Mouse (Mus musculus): ENCODE measurements at regions not wholly inside any gene's neighbourhood (a gene's known extent, or its start where the extent isn't known, plus 50 kb on each side); places are given as distances from the start of the nearest gene placed in this dataset.
A peak's percentile ranks its signal among the peaks of the same experiment; 100 is the strongest.

- DNase-seq, result peak; percentile 24 to 26
Observed at GRCm38 (mm10) chr12:73445562-73445961, 100.6 kb downstream of the Tmem30b start.

GRCm38 (mm10) chr12:73445128-73445527 is 101.1 kb downstream of the Tmem30b start:
- DNase-seq, result peak in 1 of 2 experiments; percentile 17

GRCm38 (mm10) chr12:73441326-73441725 is 104.9 kb downstream of the Tmem30b start:
- no peak for DNase-seq

DNA sequence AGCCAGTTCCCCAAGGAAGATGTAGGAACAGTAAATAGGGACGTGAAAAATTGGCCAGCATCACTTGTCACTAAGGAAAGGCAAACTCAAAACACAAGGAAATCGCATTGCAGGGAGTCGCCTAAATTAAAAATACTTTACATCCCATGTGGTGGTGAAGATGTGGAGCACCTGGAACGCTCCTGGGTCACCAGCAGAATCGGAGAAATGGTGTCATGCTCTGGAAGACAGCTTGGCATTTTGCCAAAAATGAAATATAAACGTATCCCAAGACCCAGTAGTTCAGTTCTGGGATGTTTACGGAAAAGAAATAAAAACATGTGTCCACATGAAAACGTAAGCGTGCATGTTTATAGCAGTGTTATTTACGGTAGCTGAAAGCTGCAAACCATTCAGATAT is 111.5 kb downstream of the Tmem30b start:
- DNase-seq, result no peak

DNA sequence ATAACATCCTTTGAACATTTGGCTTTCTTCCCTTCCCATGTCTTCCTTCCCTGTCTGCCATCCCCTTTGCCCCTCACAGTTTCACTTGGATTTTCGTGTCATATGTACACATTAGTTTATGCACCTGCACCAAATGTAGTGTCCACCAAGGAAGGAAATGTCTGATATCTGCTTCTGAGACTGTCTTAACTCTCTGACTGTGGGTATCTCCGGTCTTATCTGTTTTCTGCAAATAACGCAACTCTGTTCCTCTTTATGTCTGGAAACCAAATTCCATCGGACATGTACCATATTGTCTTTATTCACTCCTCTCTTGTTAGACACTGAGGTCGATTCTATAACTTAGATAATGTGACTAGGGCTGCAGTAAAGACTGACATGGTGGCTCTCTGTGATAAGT is 113.6 kb downstream of the Tmem30b start:
- no peak for DNase-seq

DNA sequence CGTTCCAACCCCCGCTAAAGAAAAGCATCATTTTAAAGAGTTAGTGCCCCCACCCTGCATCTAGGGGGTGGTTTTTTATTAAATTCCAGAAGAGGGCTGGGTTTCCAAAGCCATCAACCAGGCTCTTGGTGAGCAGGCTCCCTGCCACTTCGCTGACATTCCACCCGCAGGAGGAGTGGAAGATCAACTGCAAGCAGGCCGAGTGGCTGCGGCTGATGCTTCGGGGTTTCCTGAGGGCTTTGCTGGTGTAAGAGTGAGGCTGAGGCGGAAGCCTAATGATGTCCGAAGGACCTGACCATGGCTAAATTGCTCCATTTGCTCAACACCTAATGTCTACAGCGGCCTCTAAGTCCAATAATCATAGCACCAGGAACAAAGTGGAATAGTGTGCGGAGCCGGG is 118.0 kb downstream of the Tmem30b start:
- DNase-seq, result peak; percentile 46 to 71

- no peak for DNase-seq
Observed at GRCm38 (mm10) chr12:73424814-73425213, 121.4 kb downstream of the Tmem30b start.

- no peak for DNase-seq
Observed at GRCm38 (mm10) chr12:73417101-73417500, 129.1 kb downstream of the Tmem30b start.

GRCm38 (mm10) chr12:73416367-73416897 is 129.8 kb downstream of the Tmem30b start:
- peak in 1 of 2 experiments; percentile 49 for DNase-seq

- DNase-seq, result no peak
Observed at GRCm38 (mm10) chr12:73415856-73416366, 129.3 kb downstream of the Slc38a6 start.

GRCm38 (mm10) chr12:73413439-73414196 is 127.0 kb downstream of the Slc38a6 start:
- DNase-seq, result no peak

DNA sequence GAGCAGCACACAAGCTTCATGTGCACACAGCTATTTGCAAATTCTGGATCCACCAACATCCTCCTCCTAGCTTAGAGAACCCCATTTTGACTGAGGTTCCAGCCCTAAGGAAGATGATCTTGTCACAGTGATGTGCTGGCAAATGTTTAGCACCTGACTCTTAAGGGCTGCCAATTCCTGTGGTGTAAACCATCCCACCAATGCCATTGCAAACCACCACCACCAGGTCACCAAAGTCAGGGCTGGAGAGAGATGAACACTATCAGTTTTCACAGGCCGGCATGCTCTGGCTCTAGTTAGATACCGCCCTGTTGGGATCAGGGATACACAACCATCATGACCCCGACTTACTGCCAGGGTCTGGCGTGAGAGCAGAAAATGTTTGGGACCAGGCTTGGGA is 125.9 kb downstream of the Slc38a6 start:
- DNase-seq, result no peak

DNA sequence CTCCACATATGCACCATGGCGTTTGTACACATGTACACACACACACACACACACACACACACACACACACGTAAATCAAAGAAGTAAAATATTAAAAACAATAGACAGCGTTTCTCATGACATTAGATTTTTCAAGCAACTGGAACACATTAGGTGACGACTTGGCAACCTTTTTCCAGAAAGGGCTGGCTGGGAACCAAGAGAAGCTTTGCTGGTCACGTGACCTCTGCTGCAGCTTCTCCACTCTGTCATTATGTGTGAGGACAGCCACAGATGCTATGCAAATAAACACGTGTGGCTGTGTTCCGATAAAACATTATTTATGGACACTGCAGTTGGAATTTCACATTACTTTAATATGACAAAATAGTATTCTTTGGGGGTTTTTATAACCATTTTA is 124.3 kb downstream of the Slc38a6 start:
- DNase-seq, result peak in 1 of 2 experiments; percentile 50

DNA sequence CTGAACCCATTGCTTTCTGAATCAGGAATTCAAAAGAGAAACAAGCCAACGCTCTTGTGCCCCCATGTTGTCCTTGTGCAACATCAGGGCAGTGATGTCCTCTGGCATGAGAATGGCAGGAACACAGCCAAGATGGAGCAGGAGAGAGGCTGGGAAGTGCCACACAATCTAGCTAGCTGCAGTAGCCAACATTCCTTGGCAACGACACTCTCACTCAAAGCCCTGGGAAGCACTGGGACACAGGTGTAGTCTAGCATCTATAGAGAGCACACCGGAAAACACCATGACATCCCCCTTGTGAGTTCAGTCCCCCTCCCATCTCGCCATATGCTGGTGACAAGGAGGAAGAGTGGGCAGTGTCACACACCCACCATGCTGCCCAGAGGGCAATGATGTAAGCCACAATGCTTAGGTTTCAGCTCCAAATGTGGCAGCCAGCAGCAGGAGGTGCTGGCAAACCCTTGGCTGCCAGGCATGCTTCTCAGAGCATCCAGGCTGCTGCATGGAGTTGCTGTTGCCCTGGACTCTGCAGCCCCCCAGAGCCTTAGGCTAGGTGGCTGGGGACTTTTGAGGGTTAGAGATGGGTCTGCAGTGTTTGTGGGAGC is 123.0 kb downstream of the Slc38a6 start:
- DNase-seq, result no peak

- no peak for DNase-seq
Observed at GRCm38 (mm10) chr12:73408614-73409013, 122.0 kb downstream of the Slc38a6 start.

DNA sequence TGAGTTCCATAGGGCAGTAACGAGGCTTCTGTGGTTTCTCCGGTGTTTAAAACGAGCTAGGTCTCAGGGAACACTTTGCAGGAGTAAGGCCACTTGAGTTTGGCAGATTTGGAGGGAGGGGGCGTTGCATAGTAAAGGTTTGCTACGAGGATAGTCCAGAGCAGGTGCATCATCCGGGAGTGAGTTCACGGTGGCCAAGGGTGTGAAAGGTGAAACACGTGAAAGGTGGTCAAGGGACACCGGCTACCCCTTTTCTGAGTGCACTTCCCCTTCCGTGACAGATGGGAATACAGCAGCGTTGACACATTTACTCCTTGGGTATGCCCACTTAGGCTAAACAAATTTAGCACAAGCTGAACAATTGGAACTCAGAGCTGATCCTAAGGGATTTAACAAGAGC is 121.6 kb downstream of the Slc38a6 start:
- DNase-seq, result no peak

DNA sequence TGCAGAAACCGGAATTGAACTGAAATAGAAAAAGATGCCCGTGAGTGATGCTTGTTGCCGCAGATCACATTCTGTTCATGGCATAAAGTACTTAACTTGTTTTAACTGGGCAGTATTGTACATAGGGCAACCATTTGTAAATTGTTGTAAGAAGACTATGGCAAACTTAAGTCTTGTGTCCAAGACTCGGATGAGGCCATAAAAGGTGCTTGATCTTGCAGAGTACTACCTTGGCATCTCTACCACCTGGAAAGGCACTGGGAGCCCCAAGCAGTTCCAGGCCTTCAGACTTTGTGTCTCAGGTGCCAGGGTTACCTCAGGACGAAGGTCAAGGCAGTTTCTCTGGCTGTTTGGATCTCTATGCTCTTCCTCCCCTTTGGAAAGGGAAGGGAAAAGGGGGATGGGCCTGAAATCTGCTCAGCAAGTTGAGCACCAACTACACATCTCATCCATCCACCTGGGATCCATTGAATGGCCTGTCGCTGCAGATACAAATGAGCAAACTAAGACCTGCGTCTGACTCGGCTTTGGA is 120.0 kb downstream of the Slc38a6 start:
- no peak for DNase-seq

- no peak for DNase-seq
Observed at GRCm38 (mm10) chr12:73405583-73405982, 119.0 kb downstream of the Slc38a6 start.

DNA sequence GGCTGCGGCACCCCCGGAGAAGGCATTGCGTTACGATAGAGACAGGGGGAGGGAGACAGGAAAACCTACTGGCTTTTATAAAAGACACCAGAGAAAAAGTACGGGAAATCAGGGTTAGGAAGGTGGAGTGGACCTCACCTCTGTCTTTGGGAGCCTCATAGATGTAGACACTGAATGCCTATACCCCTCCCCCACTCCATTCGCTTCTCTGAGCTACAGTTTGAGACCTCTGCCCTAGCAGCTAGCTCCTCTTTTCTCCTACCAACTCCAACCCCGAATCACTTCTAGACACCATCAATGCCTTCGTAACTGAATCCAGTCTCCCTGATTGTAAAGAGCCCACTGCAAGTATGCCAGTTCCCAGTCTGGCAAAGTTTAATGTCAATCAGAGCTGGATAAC is 118.5 kb downstream of the Slc38a6 start:
- no peak for DNase-seq

- DNase-seq, result no peak
Observed at GRCm38 (mm10) chr12:73403906-73404474, 117.4 kb downstream of the Slc38a6 start.
